Mouse (Mus musculus): ENCODE results near the gene Rpl27a. TPM values are rescaled to one million over a fixed set of nuclear protein-coding genes. Genes with fewer than 3 reads are reported as not detected.

The Rpl27a gene
- 103 and 119 TPM in 2 replicates for polyA plus RNA-seq (2014; fragmentation: Nextera tagmentation; extraction: Ambion mirVana)

GRCm38 (mm10) chr7:109518838-109519696, at the start of gene Rpl27a:
Gene Rpl27a, plus strand, starts transcription at chr7:109519147.
- Histone ChIP-seq H3K4me2 (ENCODE audit: low read depth, low read length, severe bottlenecking) (peak within 1 kb of the TSS; percentile 93), H3K4me1 (replicated peaks; ENCODE audit: control insufficient read depth, insufficient read depth, low read length) (peaks cover 8% of the 10 kb centered on the region), H3K9ac (ENCODE audit: low read length) (peak within 1 kb of the TSS; percentile 98), H3K27me3 (ENCODE audit: control insufficient read depth, insufficient read depth, low read length) (no peaks in the 10 kb centered on the region), H3K4me3 (ENCODE audit: low read depth, low read length) (peak within 1 kb of the TSS; percentile 95), H3K27ac (ENCODE audit: low read depth, low read length) (peak within 1 kb of the TSS; percentile 93), H3K9me3 (ENCODE audit: control insufficient read depth, low read length) (no peaks in the 10 kb centered on the region), H3K36me3 (ENCODE audit: control insufficient read depth, insufficient read depth, low read length) (peaks cover 6% of the 10 kb centered on the region; the same call in 1 of the 2 replicates)
- ATAC-seq (replicated peaks; ENCODE audit: low FRiP score): peak; percentile 95
- WGBS: under 1% methylated on average over 71 of the region's 72 CpGs
- peak; percentile 99 for DNase-seq (ENCODE audit: low spot score)

- no peak for ATAC-seq (replicated peaks; ENCODE audit: low FRiP score)
- DNase-seq (ENCODE audit: low spot score): no peak
- Histone ChIP-seq H3K9me3 (ENCODE audit: control insufficient read depth, low read length) (no peaks in the 10 kb centered on the region), H3K4me1 (replicated peaks; ENCODE audit: control insufficient read depth, insufficient read depth, low read length) (no peaks in the 10 kb centered on the region), H3K36me3 (ENCODE audit: control insufficient read depth, insufficient read depth, low read length) (no peaks in the 10 kb centered on the region), H3K4me2 (ENCODE audit: low read depth, low read length, severe bottlenecking) (no peak overlapping the region), H3K9ac (ENCODE audit: low read length) (no peak overlapping the region), H3K27me3 (ENCODE audit: control insufficient read depth, insufficient read depth, low read length) (no peaks in the 10 kb centered on the region), H3K4me3 (ENCODE audit: low read depth, low read length) (no peak overlapping the region), H3K27ac (ENCODE audit: low read depth, low read length) (no peak overlapping the region)
- 71% methylated on average over 4 of the region's 4 CpGs for WGBS
Measured at GRCm38 (mm10) chr7:109470700-109471099, 48.2 kb upstream of the Rpl27a start.

DNA sequence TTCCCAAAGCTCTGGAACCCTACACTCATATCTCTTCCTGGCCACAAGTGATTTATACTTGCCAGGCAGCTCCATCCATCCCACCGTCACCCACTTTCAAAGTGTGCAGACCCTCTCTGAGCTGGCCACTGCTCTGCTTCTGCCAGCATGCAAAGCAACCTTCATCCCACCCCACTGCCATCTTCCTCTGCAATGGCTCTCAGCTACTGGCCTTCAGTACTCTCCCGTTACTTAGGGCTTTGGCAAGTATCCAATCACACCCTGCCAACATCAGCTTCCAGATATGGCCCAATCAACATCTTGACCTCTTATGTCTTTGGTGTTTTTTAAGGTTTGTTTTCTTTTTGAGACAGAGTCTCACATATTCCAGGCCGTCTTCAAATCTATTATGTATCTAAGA, 41.0 kb upstream of the Rpl27a start:
- H3K27ac ChIP-seq (ENCODE audit: low read depth, low read length): no peak overlapping the region
- H3K4me3 ChIP-seq (ENCODE audit: low read depth, low read length): no peak overlapping the region
- no peaks in the 10 kb centered on the region for H3K27me3 ChIP-seq (ENCODE audit: control insufficient read depth, insufficient read depth, low read length)
- no peak for ATAC-seq (replicated peaks; ENCODE audit: low FRiP score)
- no peak for DNase-seq (ENCODE audit: low spot score)
- H3K36me3 ChIP-seq (ENCODE audit: control insufficient read depth, insufficient read depth, low read length): no peaks in the 10 kb centered on the region
- 84% methylated on average over 3 of the region's 3 CpGs for WGBS
- no peaks in the 10 kb centered on the region for H3K4me1 ChIP-seq (replicated peaks; ENCODE audit: control insufficient read depth, insufficient read depth, low read length)
- H3K9ac ChIP-seq (ENCODE audit: low read length): no peak overlapping the region
- no peak overlapping the region for H3K4me2 ChIP-seq (ENCODE audit: low read depth, low read length, severe bottlenecking)
- H3K9me3 ChIP-seq (ENCODE audit: control insufficient read depth, low read length): no peaks in the 10 kb centered on the region

DNA sequence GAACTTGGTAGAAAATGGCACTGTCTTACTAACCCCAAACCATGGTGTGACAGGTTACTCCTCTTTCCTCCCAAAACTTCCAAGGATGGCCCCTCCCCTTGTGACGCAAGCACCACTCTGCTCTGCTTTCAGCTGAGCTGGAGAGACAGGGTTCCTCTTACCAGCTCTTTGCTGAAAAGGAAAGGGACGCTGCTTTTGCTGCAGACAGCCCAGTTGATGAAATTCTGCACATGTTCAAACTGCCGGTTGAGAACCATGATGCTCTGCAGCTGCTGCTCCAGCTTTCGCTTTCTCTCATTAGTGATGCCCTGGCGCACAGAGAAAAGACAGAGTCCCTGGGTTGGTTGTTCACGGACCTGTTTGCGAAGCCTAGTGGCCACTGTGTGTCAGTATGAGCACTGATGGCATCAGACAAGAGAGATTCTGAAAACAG, 38.2 kb upstream of the Rpl27a start:
- DNase-seq (ENCODE audit: low spot score) (no peak), ATAC-seq (replicated peaks; ENCODE audit: low FRiP score) (no peak)
- Histone ChIP-seq H3K4me2 (ENCODE audit: low read depth, low read length, severe bottlenecking) (peak overlapping the region; percentile 31; the same call in 1 of the 2 replicates), H3K27ac (ENCODE audit: low read depth, low read length) (no peak overlapping the region), H3K36me3 (ENCODE audit: control insufficient read depth, insufficient read depth, low read length) (no peaks in the 10 kb centered on the region), H3K9ac (ENCODE audit: low read length) (no peak overlapping the region), H3K27me3 (ENCODE audit: control insufficient read depth, insufficient read depth, low read length) (no peaks in the 10 kb centered on the region), H3K4me3 (ENCODE audit: low read depth, low read length) (no peak overlapping the region), H3K9me3 (ENCODE audit: control insufficient read depth, low read length) (no peaks in the 10 kb centered on the region), H3K4me1 (replicated peaks; ENCODE audit: control insufficient read depth, insufficient read depth, low read length) (no peaks in the 10 kb centered on the region)
- 16% methylated on average over 7 of the region's 7 CpGs for WGBS

DNA sequence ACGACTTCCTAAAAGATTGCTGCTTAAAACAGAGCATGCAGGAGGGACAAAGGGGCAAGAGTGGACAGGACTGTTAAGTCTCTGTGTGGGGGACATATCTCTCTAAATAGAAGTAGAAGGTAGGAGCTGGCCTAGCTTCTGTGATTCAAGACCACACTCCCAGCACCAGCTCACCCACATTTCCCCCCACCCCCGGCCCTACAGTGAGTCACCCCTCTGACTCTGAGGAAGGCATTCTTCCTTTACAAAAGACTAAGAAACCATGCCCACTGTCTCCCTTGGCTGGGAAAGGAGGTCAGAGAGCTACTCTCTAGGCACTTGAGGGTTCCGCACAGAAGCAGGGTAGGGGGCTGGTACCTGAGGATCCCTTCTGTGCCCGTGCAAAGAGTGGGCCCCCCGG, 34.7 kb upstream of the Rpl27a start:
- ATAC-seq (replicated peaks; ENCODE audit: low FRiP score) (no peak), DNase-seq (ENCODE audit: low spot score) (no peak)
- Histone ChIP-seq H3K27ac (ENCODE audit: low read depth, low read length) (no peak overlapping the region), H3K36me3 (ENCODE audit: control insufficient read depth, insufficient read depth, low read length) (no peaks in the 10 kb centered on the region), H3K4me1 (replicated peaks; ENCODE audit: control insufficient read depth, insufficient read depth, low read length) (no peaks in the 10 kb centered on the region), H3K9ac (ENCODE audit: low read length) (no peak overlapping the region), H3K27me3 (ENCODE audit: control insufficient read depth, insufficient read depth, low read length) (no peaks in the 10 kb centered on the region), H3K4me2 (ENCODE audit: low read depth, low read length, severe bottlenecking) (no peak overlapping the region), H3K9me3 (ENCODE audit: control insufficient read depth, low read length) (no peaks in the 10 kb centered on the region), H3K4me3 (ENCODE audit: low read depth, low read length) (no peak overlapping the region)
- WGBS: 71% methylated on average over 5 of the region's 5 CpGs

DNA sequence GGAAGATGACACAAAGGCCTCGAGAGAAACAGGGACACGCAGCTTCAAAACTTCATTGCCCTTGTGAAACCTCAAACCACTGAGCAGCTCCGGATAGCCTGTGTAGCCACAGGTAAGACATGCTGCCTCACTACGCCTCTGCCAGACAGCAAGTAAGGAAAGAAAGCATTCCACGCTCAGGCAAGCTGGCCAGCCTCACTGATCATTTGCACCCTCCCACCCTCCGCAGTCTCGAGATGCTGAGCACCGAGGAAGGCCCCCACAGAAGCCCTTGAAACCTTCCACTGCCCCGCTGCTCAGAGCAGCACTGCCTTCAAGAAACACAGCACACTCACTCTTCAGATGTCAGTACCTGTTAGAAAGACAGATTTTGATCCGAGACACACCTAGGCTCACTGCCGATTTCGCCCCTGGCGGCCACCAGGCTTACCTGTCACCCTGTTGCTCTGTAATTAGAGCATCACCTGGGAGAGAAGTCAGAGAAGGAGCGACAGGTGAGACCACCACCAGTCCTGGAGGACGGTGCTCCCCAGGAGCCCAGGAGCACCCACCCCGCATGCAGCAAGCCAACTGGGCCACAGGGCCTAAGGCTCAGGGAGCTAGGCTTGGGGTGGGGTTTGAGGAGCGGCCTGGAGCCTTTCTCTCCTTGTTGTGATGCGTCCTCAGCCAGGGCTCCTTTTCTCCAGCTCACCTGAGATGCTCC, 26.2 kb upstream of the Rpl27a start:
- H3K9me3 ChIP-seq (ENCODE audit: control insufficient read depth, low read length): no peaks in the 10 kb centered on the region
- H3K4me1 ChIP-seq (replicated peaks; ENCODE audit: control insufficient read depth, insufficient read depth, low read length): peaks cover 9% of the 10 kb centered on the region
- H3K36me3 ChIP-seq (ENCODE audit: control insufficient read depth, insufficient read depth, low read length): no peaks in the 10 kb centered on the region
- DNase-seq (ENCODE audit: low spot score) (no peak), ATAC-seq (replicated peaks; ENCODE audit: low FRiP score) (no peak)
- peaks cover 8% of the 10 kb centered on the region; the same call in 1 of the 2 replicates for H3K27me3 ChIP-seq (ENCODE audit: control insufficient read depth, insufficient read depth, low read length)
- H3K27ac ChIP-seq (ENCODE audit: low read depth, low read length): no peak overlapping the region
- peak overlapping the region; percentile 39 for H3K4me2 ChIP-seq (ENCODE audit: low read depth, low read length, severe bottlenecking)
- no peak overlapping the region for H3K4me3 ChIP-seq (ENCODE audit: low read depth, low read length)
- 48% methylated on average over 18 of the region's 18 CpGs for WGBS
- H3K9ac ChIP-seq (ENCODE audit: low read length): no peak overlapping the region

DNA sequence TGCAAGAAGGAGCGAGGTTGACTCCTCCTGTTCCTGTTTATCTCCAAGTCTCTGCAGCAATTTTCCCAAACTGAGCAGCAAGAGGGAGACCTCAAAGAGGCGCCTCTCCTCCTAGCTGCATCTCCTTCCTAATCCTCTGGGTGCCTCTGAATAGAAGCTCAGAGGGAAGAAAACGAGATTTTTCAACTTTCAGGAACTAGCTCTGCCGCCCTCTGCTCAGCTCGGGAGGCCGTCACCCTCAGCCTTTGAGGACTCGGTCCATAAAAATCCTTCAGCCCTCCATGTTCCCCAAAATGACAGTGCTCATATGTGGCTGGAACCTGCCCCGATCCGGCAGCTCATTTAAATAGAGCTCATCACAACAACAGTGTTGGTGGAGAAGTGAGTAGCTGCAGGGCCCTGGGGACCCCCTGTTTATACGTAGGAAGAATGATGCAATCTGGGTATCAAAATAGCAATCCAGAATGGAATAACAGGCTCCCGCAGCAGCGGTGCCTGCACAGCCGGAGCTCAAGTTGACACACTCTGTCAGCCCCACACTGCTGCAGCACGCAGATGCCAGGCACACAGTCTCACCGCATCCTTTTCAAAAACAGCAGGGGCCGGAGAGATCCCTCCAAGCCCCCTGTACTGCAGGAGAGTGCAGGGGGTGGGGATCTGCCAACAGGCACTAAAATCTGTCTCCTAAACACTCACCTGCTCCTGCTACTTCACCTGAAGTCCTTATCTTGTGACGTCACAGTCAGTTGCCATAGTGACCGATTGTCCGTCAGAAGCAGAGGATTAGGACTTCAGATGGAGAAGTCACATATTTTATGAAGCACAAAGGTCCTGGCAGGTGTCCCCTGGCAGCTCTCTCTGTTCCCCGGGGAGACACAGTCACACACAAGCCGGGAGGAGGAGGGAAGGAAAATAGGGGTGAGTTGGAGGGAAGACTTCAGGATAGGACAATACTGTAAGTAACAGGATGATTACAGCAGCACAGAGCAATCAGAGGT, 25.3 kb upstream of the Rpl27a start:
- peak; percentile 72 for ATAC-seq (replicated peaks; ENCODE audit: low FRiP score)
- peak overlapping the region; percentile 16; the same call in 1 of the 2 replicates for H3K4me3 ChIP-seq (ENCODE audit: low read depth, low read length)
- 6% methylated on average over 21 of the region's 21 CpGs for WGBS
- H3K9ac ChIP-seq (ENCODE audit: low read length): 0 out of 2 replicates have a peak overlapping the region, but pooled peaks have one; percentile 30
- peaks cover 8% of the 10 kb centered on the region; the same call in 1 of the 2 replicates for H3K27me3 ChIP-seq (ENCODE audit: control insufficient read depth, insufficient read depth, low read length)
- peaks cover 9% of the 10 kb centered on the region for H3K4me1 ChIP-seq (replicated peaks; ENCODE audit: control insufficient read depth, insufficient read depth, low read length)
- no peak overlapping the region for H3K27ac ChIP-seq (ENCODE audit: low read depth, low read length)
- H3K36me3 ChIP-seq (ENCODE audit: control insufficient read depth, insufficient read depth, low read length): no peaks in the 10 kb centered on the region
- peak overlapping the region; percentile 39 for H3K4me2 ChIP-seq (ENCODE audit: low read depth, low read length, severe bottlenecking)
- H3K9me3 ChIP-seq (ENCODE audit: control insufficient read depth, low read length): no peaks in the 10 kb centered on the region
- peak; percentile 58 for DNase-seq (ENCODE audit: low spot score)

DNA sequence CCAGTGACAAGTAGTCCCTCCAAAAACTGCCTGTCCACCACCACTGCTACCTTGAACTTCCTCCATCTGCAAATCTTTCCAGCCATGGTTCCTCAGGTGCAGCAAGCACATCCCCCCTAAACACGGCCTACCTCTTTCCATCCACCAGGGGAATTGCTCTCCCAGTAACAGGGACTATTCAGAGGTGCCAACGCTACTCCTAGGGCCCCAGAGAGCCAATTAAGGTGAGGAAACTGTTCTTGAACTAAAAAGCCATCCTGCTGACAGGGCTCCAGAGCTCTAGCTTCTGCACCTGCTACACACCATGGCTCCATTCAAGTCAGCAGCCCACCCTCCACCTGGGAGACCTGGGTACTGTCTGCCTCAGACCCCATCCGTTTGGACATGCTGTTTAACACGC, 21.4 kb upstream of the Rpl27a start:
- Histone ChIP-seq H3K4me1 (replicated peaks; ENCODE audit: control insufficient read depth, insufficient read depth, low read length) (peaks cover 9% of the 10 kb centered on the region), H3K4me2 (ENCODE audit: low read depth, low read length, severe bottlenecking) (no peak overlapping the region), H3K27ac (ENCODE audit: low read depth, low read length) (no peak overlapping the region), H3K9me3 (ENCODE audit: control insufficient read depth, low read length) (no peaks in the 10 kb centered on the region), H3K4me3 (ENCODE audit: low read depth, low read length) (no peak overlapping the region), H3K9ac (ENCODE audit: low read length) (no peak overlapping the region), H3K27me3 (ENCODE audit: control insufficient read depth, insufficient read depth, low read length) (peaks cover 5% of the 10 kb centered on the region; the same call in 1 of the 2 replicates), H3K36me3 (ENCODE audit: control insufficient read depth, insufficient read depth, low read length) (no peaks in the 10 kb centered on the region)
- WGBS: 61% methylated on average over 4 of the region's 4 CpGs
- DNase-seq (ENCODE audit: low spot score): no peak
- ATAC-seq (replicated peaks; ENCODE audit: low FRiP score): no peak
